Mouse (Mus musculus): ENCODE data around the gene Krt7. TPM values are rescaled to one million over a fixed set of nuclear protein-coding genes. Genes with fewer than 3 reads are reported as not detected.

Gene Krt7
- polyA plus RNA-seq, 1 experiment from 2014 or later, result 0.39 TPM

GRCm38 (mm10) chr15:101382811-101383210, 28.0 kb upstream of the Krt7 start:
- H3K27ac ChIP-seq (replicated peaks), result no peak overlapping the region
- H3K4me3 ChIP-seq, result no peak overlapping the region
- no peaks in the 10 kb centered on the region for H3K36me3 ChIP-seq
- H3K4me1 ChIP-seq (replicated peaks), result peaks cover 5% of the 10 kb centered on the region; the same call in 1 of the 2 replicates
- H3K4me2 ChIP-seq, result no peak overlapping the region
- H3K9ac ChIP-seq, result no peak overlapping the region
- no peaks in the 10 kb centered on the region for H3K27me3 ChIP-seq
- no peak for ATAC-seq (ENCODE audit: low read depth)
- WGBS, result 80% methylated on average over 11 of the region's 11 CpGs
- H3K9me3 ChIP-seq, result no peaks in the 10 kb centered on the region

- Histone ChIP-seq H3K4me1 (replicated peaks) (no peaks in the 10 kb centered on the region), H3K9ac (no peak overlapping the region)
- WGBS, result 78% methylated on average over 7 of the region's 7 CpGs
Measured at GRCm38 (mm10) chr15:101384610-101385009, 26.2 kb upstream of the Krt7 start.

GRCm38 (mm10) chr15:101385064-101385463, 25.8 kb upstream of the Krt7 start:
- H3K4me3 ChIP-seq, result no peak overlapping the region
- no peaks in the 10 kb centered on the region for H3K9me3 ChIP-seq
- H3K4me2 ChIP-seq, result no peak overlapping the region
- no peaks in the 10 kb centered on the region for H3K36me3 ChIP-seq
- H3K4me1 ChIP-seq (replicated peaks), result no peaks in the 10 kb centered on the region
- ATAC-seq (ENCODE audit: low read depth), result no peak
- H3K9ac ChIP-seq, result no peak overlapping the region
- WGBS, result 94% methylated on average over 6 of the region's 6 CpGs
- no peaks in the 10 kb centered on the region for H3K27me3 ChIP-seq
- H3K27ac ChIP-seq (replicated peaks), result no peak overlapping the region

More at GRCm38 (mm10) chr15:101384610-101385009, 26.2 kb upstream of the Krt7 start:
- H3K4me3 ChIP-seq, result no peak overlapping the region
- H3K27me3 ChIP-seq, result no peaks in the 10 kb centered on the region
- H3K27ac ChIP-seq (replicated peaks), result no peak overlapping the region
- no peak for ATAC-seq (ENCODE audit: low read depth)
- H3K36me3 ChIP-seq, result no peaks in the 10 kb centered on the region
- H3K9me3 ChIP-seq, result no peaks in the 10 kb centered on the region
- H3K4me2 ChIP-seq, result no peak overlapping the region

- Histone ChIP-seq H3K36me3 (no peaks in the 10 kb centered on the region), H3K9ac (no peak overlapping the region), H3K4me2 (no peak overlapping the region), H3K27ac (replicated peaks) (no peak overlapping the region), H3K4me3 (no peak overlapping the region), H3K27me3 (no peaks in the 10 kb centered on the region), H3K9me3 (no peaks in the 10 kb centered on the region), H3K4me1 (replicated peaks) (no peaks in the 10 kb centered on the region)
- WGBS, result 67% methylated on average over 3 of the region's 3 CpGs
- no peak for ATAC-seq (ENCODE audit: low read depth)
Measured at GRCm38 (mm10) chr15:101387176-101387575, 23.7 kb upstream of the Krt7 start.

- H3K27me3 ChIP-seq, result no peaks in the 10 kb centered on the region
- H3K4me3 ChIP-seq, result no peak overlapping the region
- no peak overlapping the region for H3K9ac ChIP-seq
- no peak for ATAC-seq (ENCODE audit: low read depth)
- H3K36me3 ChIP-seq, result no peaks in the 10 kb centered on the region
- H3K9me3 ChIP-seq, result no peaks in the 10 kb centered on the region
- no peak overlapping the region for H3K4me2 ChIP-seq
- H3K27ac ChIP-seq (replicated peaks), result no peak overlapping the region
- 59% methylated on average over 5 of the region's 5 CpGs for WGBS
- H3K4me1 ChIP-seq (replicated peaks), result no peaks in the 10 kb centered on the region
Measured at GRCm38 (mm10) chr15:101388034-101388541, 22.8 kb upstream of the Krt7 start.

- Histone ChIP-seq H3K4me1 (replicated peaks) (no peaks in the 10 kb centered on the region), H3K36me3 (no peaks in the 10 kb centered on the region), H3K9ac (no peak overlapping the region), H3K4me3 (no peak overlapping the region), H3K27ac (replicated peaks) (no peak overlapping the region), H3K27me3 (no peaks in the 10 kb centered on the region), H3K9me3 (no peaks in the 10 kb centered on the region), H3K4me2 (no peak overlapping the region)
- no peak for ATAC-seq (ENCODE audit: low read depth)
- WGBS, result 91% methylated on average over 5 of the region's 5 CpGs
Measured at GRCm38 (mm10) chr15:101390203-101390602, 20.6 kb upstream of the Krt7 start.

- H3K4me2 ChIP-seq, result no peak overlapping the region
- H3K27ac ChIP-seq (replicated peaks), result no peak overlapping the region
- no peaks in the 10 kb centered on the region for H3K9me3 ChIP-seq
- H3K27me3 ChIP-seq, result no peaks in the 10 kb centered on the region
- H3K36me3 ChIP-seq, result no peaks in the 10 kb centered on the region
- ATAC-seq (ENCODE audit: low read depth), result no peak
- H3K4me1 ChIP-seq (replicated peaks), result no peaks in the 10 kb centered on the region
- H3K4me3 ChIP-seq, result no peak overlapping the region
- H3K9ac ChIP-seq, result no peak overlapping the region
- WGBS, result 71% methylated on average over 5 of the region's 5 CpGs
Measured at GRCm38 (mm10) chr15:101392251-101392650, 18.6 kb upstream of the Krt7 start.

- no peaks in the 10 kb centered on the region for H3K4me1 ChIP-seq (replicated peaks)
- no peak for ATAC-seq (ENCODE audit: low read depth)
- no peak overlapping the region for H3K4me2 ChIP-seq
- no peaks in the 10 kb centered on the region for H3K9me3 ChIP-seq
- H3K36me3 ChIP-seq, result no peaks in the 10 kb centered on the region
- H3K27me3 ChIP-seq, result no peaks in the 10 kb centered on the region
- no peak overlapping the region for H3K9ac ChIP-seq
- WGBS, result 64% methylated on average over 7 of the region's 7 CpGs
- H3K4me3 ChIP-seq, result no peak overlapping the region
- no peak overlapping the region for H3K27ac ChIP-seq (replicated peaks)
Measured at GRCm38 (mm10) chr15:101394908-101395307, 15.9 kb upstream of the Krt7 start.

- Histone ChIP-seq H3K4me3 (no peak overlapping the region), H3K9me3 (no peaks in the 10 kb centered on the region), H3K36me3 (no peaks in the 10 kb centered on the region), H3K27me3 (no peaks in the 10 kb centered on the region), H3K27ac (replicated peaks) (no peak overlapping the region), H3K4me2 (no peak overlapping the region), H3K4me1 (replicated peaks) (no peaks in the 10 kb centered on the region), H3K9ac (no peak overlapping the region)
- WGBS, result 42% methylated on average over 7 of the region's 7 CpGs
- no peak for ATAC-seq (ENCODE audit: low read depth)
Measured at GRCm38 (mm10) chr15:101396466-101396865, 14.4 kb upstream of the Krt7 start.

GRCm38 (mm10) chr15:101396921-101397320, 13.9 kb upstream of the Krt7 start:
- Histone ChIP-seq H3K36me3 (no peaks in the 10 kb centered on the region), H3K9ac (no peak overlapping the region), H3K4me1 (replicated peaks) (no peaks in the 10 kb centered on the region), H3K4me3 (no peak overlapping the region), H3K9me3 (no peaks in the 10 kb centered on the region), H3K4me2 (no peak overlapping the region), H3K27ac (replicated peaks) (no peak overlapping the region), H3K27me3 (no peaks in the 10 kb centered on the region)
- WGBS, result 77% methylated on average over 3 of the region's 3 CpGs
- no peak for ATAC-seq (ENCODE audit: low read depth)

GRCm38 (mm10) chr15:101397683-101398082, 13.2 kb upstream of the Krt7 start:
- no peaks in the 10 kb centered on the region for H3K9me3 ChIP-seq
- H3K4me2 ChIP-seq, result no peak overlapping the region
- WGBS, result 97% methylated on average over 2 of the region's 2 CpGs
- H3K36me3 ChIP-seq, result no peaks in the 10 kb centered on the region
- ATAC-seq (ENCODE audit: low read depth), result no peak
- H3K27ac ChIP-seq (replicated peaks), result no peak overlapping the region
- no peak overlapping the region for H3K9ac ChIP-seq
- no peaks in the 10 kb centered on the region for H3K4me1 ChIP-seq (replicated peaks)
- no peaks in the 10 kb centered on the region for H3K27me3 ChIP-seq
- H3K4me3 ChIP-seq, result no peak overlapping the region

- Histone ChIP-seq H3K27me3 (no peaks in the 10 kb centered on the region), H3K9ac (no peak overlapping the region), H3K27ac (replicated peaks) (no peak overlapping the region), H3K36me3 (no peaks in the 10 kb centered on the region), H3K4me2 (no peak overlapping the region), H3K4me3 (no peak overlapping the region), H3K4me1 (replicated peaks) (no peaks in the 10 kb centered on the region), H3K9me3 (no peaks in the 10 kb centered on the region)
- no peak for ATAC-seq (ENCODE audit: low read depth)
- 86% methylated on average over 8 of the region's 8 CpGs for WGBS
Measured at GRCm38 (mm10) chr15:101398269-101398668, 12.6 kb upstream of the Krt7 start.

- Histone ChIP-seq H3K27ac (replicated peaks) (no peak overlapping the region), H3K4me3 (no peak overlapping the region), H3K4me2 (no peak overlapping the region), H3K9ac (no peak overlapping the region), H3K36me3 (no peaks in the 10 kb centered on the region), H3K9me3 (no peaks in the 10 kb centered on the region), H3K4me1 (replicated peaks) (no peaks in the 10 kb centered on the region), H3K27me3 (peaks cover 35% of the 10 kb centered on the region)
- WGBS, result 28% methylated on average over 31 of the region's 31 CpGs
- no peak for ATAC-seq (ENCODE audit: low read depth)
Measured at GRCm38 (mm10) chr15:101412188-101412587, 1.3 kb downstream of the Krt7 start.
